Comparison of ENCODE assay signal across 10 mouse cellular contexts in the genomic region with DNA sequence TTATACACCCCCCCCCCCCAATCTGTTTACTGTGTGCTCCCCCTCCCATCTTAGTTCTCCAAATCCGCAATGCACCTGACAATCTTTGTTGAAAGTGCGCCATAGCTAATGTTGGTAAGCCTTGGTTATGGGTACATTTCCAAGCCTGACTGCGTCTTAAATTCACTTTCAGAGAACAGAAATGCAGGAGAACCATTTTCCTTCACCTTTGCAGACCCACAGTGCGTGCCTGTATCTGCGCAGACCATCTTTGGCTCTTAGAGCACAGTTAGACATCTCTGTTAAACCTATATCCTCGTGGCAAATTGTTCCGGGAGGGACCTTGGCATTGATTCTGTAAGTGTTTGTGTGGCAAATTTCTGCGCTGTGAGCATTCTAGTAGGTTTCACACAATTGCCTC. TPM values are rescaled to one million over a fixed set of nuclear protein-coding genes. Genes with fewer than 3 reads are reported as not detected.
DNase-seq lines count a peak whose midpoint lies in the region; ATAC-seq and TF ChIP-seq lines count a peak whose summit lies in the region.
"Had no signal": no experiment of that assay in that cellular context is flagged by ENCODE, and none has a peak within 500 bp of the region (broad histone marks: within the 10 kb centered on the region; RNA-seq: fewer than 3 reads in every experiment).

No protein-coding gene starts in this region.

- no peak overlapping the region for H3K4me2 ChIP-seq in kidney, postnatal 0 days (ENCODE audit: low read length)
- peak overlapping the region; percentile 49 for H3K4me2 ChIP-seq in forebrain, embryonic 14.5 days (ENCODE audit: low read length)

- H3K9ac ChIP-seq in kidney, postnatal 0 days (ENCODE audit: low read depth, low read length), result no peak overlapping the region
- H3K9ac ChIP-seq in forebrain, embryonic 14.5 days (ENCODE audit: low read length), result no peak overlapping the region; the same call in 1 of the 2 replicates
- H3K9ac ChIP-seq: liver, embryonic 13.5 days had no signal

- H3K27me3 ChIP-seq in kidney, postnatal 0 days (ENCODE audit: insufficient read depth, low read length), result no peaks in the 10 kb centered on the region
- H3K27me3 ChIP-seq in forebrain, embryonic 14.5 days (replicated peaks; ENCODE audit: control insufficient read depth, insufficient read depth, low read length), result no peaks in the 10 kb centered on the region
- peaks cover 12% of the 10 kb centered on the region; the same call in 1 of the 2 replicates for H3K27me3 ChIP-seq in limb, embryonic 10.5 days (ENCODE audit: low read depth, poor library complexity, severe bottlenecking)

- 86% methylated on average over 8 of the region's 8 CpGs for WGBS in kidney, postnatal 0 days
- 65% methylated on average over 8 of the region's 8 CpGs for WGBS in forebrain, embryonic 14.5 days
- WGBS in limb, embryonic 10.5 days, result 78% methylated on average over 8 of the region's 8 CpGs
- WGBS in olfactory bulb, adult 2 months, result 70% methylated on average over 8 of the region's 8 CpGs

- H3K4me3 ChIP-seq in kidney, postnatal 0 days (replicated peaks; ENCODE audit: low read depth, low read length), result peak overlapping the region; percentile 38; the same call in 1 of the 2 replicates
- H3K4me3 ChIP-seq in forebrain, embryonic 14.5 days (ENCODE audit: low read depth, low read length), result peak overlapping the region; percentile 42
- peak overlapping the region; percentile 57 for H3K4me3 ChIP-seq in limb, embryonic 10.5 days
- H3K4me3 ChIP-seq in olfactory bulb, adult 2 months (ENCODE audit: insufficient read depth, low read depth, low read length), result no peak overlapping the region

- no peaks in the 10 kb centered on the region; the same call in 1 of the 2 replicates for H3K9me3 ChIP-seq in kidney, postnatal 0 days (replicated peaks; ENCODE audit: low read length)
- peaks cover 14% of the 10 kb centered on the region; the same call in 1 of the 2 replicates for H3K9me3 ChIP-seq in forebrain, embryonic 14.5 days (replicated peaks; ENCODE audit: control insufficient read depth, low read length)
- peaks cover 8% of the 10 kb centered on the region; the same call in 1 of the 2 replicates for H3K9me3 ChIP-seq in limb, embryonic 10.5 days (replicated peaks)
- H3K9me3 ChIP-seq: G1E; liver, embryonic 13.5 days had no signal

- TF ChIP-seq CTCF in kidney, postnatal 0 days (IDR thresholded peaks at IDR 0.05; ENCODE audit: low read depth), result no peak
- no peak for TF ChIP-seq CTCF in olfactory bulb, adult 2 months (IDR thresholded peaks at IDR 0.05; ENCODE audit: insufficient read depth, low read depth, low read length)

- no peak for TF ChIP-seq POLR2A in olfactory bulb, adult 2 months (IDR thresholded peaks at IDR 0.05; ENCODE audit: insufficient read depth, low read depth, low read length)

- DNase-seq in kidney, postnatal 0 days (ENCODE audit: low spot score), result no peak
- no peak for DNase-seq in kidney, postnatal 14 days
- DNase-seq in forebrain, embryonic 14.5 days (ENCODE audit: low spot score), result no peak
- DNase-seq in limb, embryonic 10.5 days (ENCODE audit: low spot score), result no peak
- DNase-seq in layer of hippocampus, postnatal 10 days (ENCODE audit: low spot score in 2 of 2), result no peak
- DNase-seq: liver, embryonic 13.5 days had no signal

- no peaks in the 10 kb centered on the region for H3K36me3 ChIP-seq in kidney, postnatal 0 days (ENCODE audit: insufficient read depth, low read length)
- no peaks in the 10 kb centered on the region for H3K36me3 ChIP-seq in forebrain, embryonic 14.5 days (ENCODE audit: control insufficient read depth, insufficient read depth, low read length)
- peaks cover 11% of the 10 kb centered on the region for H3K36me3 ChIP-seq in limb, embryonic 10.5 days
- H3K36me3 ChIP-seq: G1E; liver, embryonic 13.5 days had no signal

- no peak for ATAC-seq in kidney, postnatal 0 days (replicated peaks; ENCODE audit: low FRiP score, low read depth)
- no peak for ATAC-seq in forebrain, embryonic 14.5 days
- ATAC-seq in megakaryocyte progenitor cell, adult 5-6 weeks (replicated peaks; ENCODE audit: poor library complexity), result no peak

- H3K4me1 ChIP-seq in kidney, postnatal 0 days (replicated peaks; ENCODE audit: insufficient read depth, low read length), result no peaks in the 10 kb centered on the region
- peaks cover 9% of the 10 kb centered on the region for H3K4me1 ChIP-seq in forebrain, embryonic 14.5 days (ENCODE audit: control insufficient read depth, insufficient read depth, low read length)
- H3K4me1 ChIP-seq in limb, embryonic 10.5 days, result peaks cover 8% of the 10 kb centered on the region
- 0 out of 2 replicates have a peak, but pooled peaks cover 2% of the 10 kb centered on the region for H3K4me1 ChIP-seq in olfactory bulb, adult 2 months (ENCODE audit: control insufficient read depth, insufficient read depth, low read length)
- H3K4me1 ChIP-seq: liver, embryonic 13.5 days had no signal

- no peak overlapping the region for H3K27ac ChIP-seq in kidney, postnatal 0 days
- no peak overlapping the region for H3K27ac ChIP-seq in forebrain, embryonic 14.5 days (ENCODE audit: low read depth, low read length)
- H3K27ac ChIP-seq in limb, embryonic 10.5 days, result no peak overlapping the region
- peak overlapping the region; percentile 83 for H3K27ac ChIP-seq in olfactory bulb, adult 2 months (ENCODE audit: insufficient read depth, low read depth, low read length)
- H3K27ac ChIP-seq: liver, embryonic 13.5 days had no signal

RNA-seq across cellular contexts. Expression of a gene that starts 0.5 kb away (rescaled TPM):
- polyA plus RNA-seq in kidney, postnatal 0 days (2015; fragmentation: Nextera tagmentation; extraction: Ambion mirVana), result 0.83 and 0.92 TPM in 2 replicates
- 70.1 and 106 TPM in 2 replicates for polyA plus RNA-seq in forebrain, embryonic 14.5 days (2014; fragmentation: Nextera tagmentation; extraction: Ambion mirVana)
- polyA plus RNA-seq in limb, embryonic 10.5 days (2016; fragmentation: Nextera tagmentation; extraction: Ambion mirVana), result 1.9 and 3.7 TPM in 2 replicates
- polyA plus RNA-seq in olfactory bulb, adult 2 months (2012; ENCODE audit: insufficient read depth, insufficient read length, low replicate concordance, missing spikeins), result not detected in 2 replicates
- 100 to 1,000 TPM; 186 to 199 TPM for total RNA-seq in layer of hippocampus, postnatal 10 days (2021)
- total RNA-seq in megakaryocyte progenitor cell, adult 5-6 weeks (2015), result not detected in 2 replicates
- total RNA-seq in megakaryocyte progenitor cell, adult 5-6 weeks (2017), result not detected in 2 replicates
- total RNA-seq: G1E; neutrophil, adult 5-6 weeks had no signal
- polyA plus RNA-seq: G1E had no signal
